Mouse (Mus musculus) Muller cell, postnatal 12 days (primary cell): ENCODE measurements around the gene Nav2.

Source experiments
- DNase-seq: peaks from one replicate; pipeline ENCODE4 v3.0.0-alpha.2; 2015; ENCODE audit errors: inconsistent ontology term

Gene Nav2

GRCm38 (mm10) chr7:49513763-49514437 is 605.4 kb downstream of the Nav2 start:
- peak; percentile 75 for DNase-seq

- DNase-seq = peak; percentile 51
Measured at GRCm38 (mm10) chr7:49515012-49515411, 606.5 kb downstream of the Nav2 start.

GRCm38 (mm10) chr7:49520504-49520903 is 612.0 kb downstream of the Nav2 start:
- DNase-seq = no peak

GRCm38 (mm10) chr7:49521349-49521748 is 612.8 kb downstream of the Nav2 start:
- DNase-seq = no peak

- DNase-seq = no peak
Measured at GRCm38 (mm10) chr7:49521976-49522375, 613.5 kb downstream of the Nav2 start.

GRCm38 (mm10) chr7:49522411-49523114 is 614.0 kb downstream of the Nav2 start:
- peak; percentile 72 for DNase-seq

- DNase-seq = no peak
Measured at GRCm38 (mm10) chr7:49523115-49523445, 614.6 kb downstream of the Nav2 start.

GRCm38 (mm10) chr7:49523729-49524128 is 615.2 kb downstream of the Nav2 start:
- DNase-seq = no peak

GRCm38 (mm10) chr7:49525348-49526100 is 617.0 kb downstream of the Nav2 start:
- peak; percentile 63 for DNase-seq

GRCm38 (mm10) chr7:49526101-49526499 is 617.6 kb downstream of the Nav2 start:
- DNase-seq = no peak

- DNase-seq = peak; percentile 56
Measured at GRCm38 (mm10) chr7:49527495-49527894, 619.0 kb downstream of the Nav2 start.

GRCm38 (mm10) chr7:49527925-49528324 is 619.4 kb downstream of the Nav2 start:
- DNase-seq = no peak

- no peak for DNase-seq
Measured at GRCm38 (mm10) chr7:49529498-49529897, 621.0 kb downstream of the Nav2 start.

- DNase-seq = no peak
Measured at GRCm38 (mm10) chr7:49533571-49533970, 625.1 kb downstream of the Nav2 start.

- DNase-seq = no peak
Measured at GRCm38 (mm10) chr7:49534208-49534607, 625.7 kb downstream of the Nav2 start.

- DNase-seq = no peak
Measured at GRCm38 (mm10) chr7:49538360-49538759, 629.8 kb downstream of the Nav2 start.

- no peak for DNase-seq
Measured at GRCm38 (mm10) chr7:49540181-49540580, 631.7 kb downstream of the Nav2 start.

GRCm38 (mm10) chr7:49542135-49542534 is 633.6 kb downstream of the Nav2 start:
- no peak for DNase-seq

GRCm38 (mm10) chr7:49544775-49545705 is 636.5 kb downstream of the Nav2 start:
- peak; percentile 74 for DNase-seq

GRCm38 (mm10) chr7:49545706-49546097 is 637.2 kb downstream of the Nav2 start:
- DNase-seq = no peak

GRCm38 (mm10) chr7:49548397-49548796 is 639.9 kb downstream of the Nav2 start:
- no peak for DNase-seq
